Mouse (Mus musculus): ENCODE results near the gene Kcnmb4. TPM values are rescaled to one million over a fixed set of nuclear protein-coding genes. Genes with fewer than 3 reads are reported as not detected.

The Kcnmb4 gene
- polyA plus RNA-seq, 1 experiment from 2014 or later: 81.6 TPM

- no peaks in the 10 kb centered on the region; the same call in 1 of the 2 replicates for H3K27me3 ChIP-seq (ENCODE audit: control insufficient read depth, insufficient read depth, low read length)
- 87% methylated on average over 5 of the region's 5 CpGs for WGBS
- ATAC-seq (ENCODE audit: low read depth): no peak
- no peak overlapping the region for H3K4me3 ChIP-seq (ENCODE audit: low read depth, low read length)
- no peaks in the 10 kb centered on the region for H3K36me3 ChIP-seq (ENCODE audit: control insufficient read depth, insufficient read depth, low read length)
- no peak overlapping the region for H3K4me2 ChIP-seq (ENCODE audit: low read depth, low read length)
- no peaks in the 10 kb centered on the region for H3K9me3 ChIP-seq (ENCODE audit: control insufficient read depth, low read length)
- H3K4me1 ChIP-seq (ENCODE audit: control insufficient read depth, insufficient read depth, low read length): peaks cover 16% of the 10 kb centered on the region
- H3K9ac ChIP-seq (replicated peaks; ENCODE audit: low read depth, low read length): no peak overlapping the region
- H3K27ac ChIP-seq (ENCODE audit: low read depth, low read length): no peak overlapping the region
Observed at GRCm38 (mm10) chr10:116468094-116468493, 5.6 kb downstream of the Kcnmb4 start.

- H3K27me3 ChIP-seq (ENCODE audit: control insufficient read depth, insufficient read depth, low read length): no peaks in the 10 kb centered on the region
- no peak overlapping the region for H3K9ac ChIP-seq (replicated peaks; ENCODE audit: low read depth, low read length)
- 95% methylated on average over 12 of the region's 12 CpGs for WGBS
- ATAC-seq (ENCODE audit: low read depth): no peak
- no peak overlapping the region for H3K27ac ChIP-seq (ENCODE audit: low read depth, low read length)
- H3K4me2 ChIP-seq (ENCODE audit: low read depth, low read length): no peak overlapping the region
- no peaks in the 10 kb centered on the region for H3K36me3 ChIP-seq (ENCODE audit: control insufficient read depth, insufficient read depth, low read length)
- no peak overlapping the region for H3K4me3 ChIP-seq (ENCODE audit: low read depth, low read length)
- H3K9me3 ChIP-seq (ENCODE audit: control insufficient read depth, low read length): no peaks in the 10 kb centered on the region
- no peaks in the 10 kb centered on the region for H3K4me1 ChIP-seq (ENCODE audit: control insufficient read depth, insufficient read depth, low read length)
Observed at GRCm38 (mm10) chr10:116463753-116464345, 9.8 kb downstream of the Kcnmb4 start.

- WGBS: 79% methylated on average over 9 of the region's 9 CpGs
- H3K27ac ChIP-seq (ENCODE audit: low read depth, low read length): no peak overlapping the region
- no peak for ATAC-seq (ENCODE audit: low read depth)
Observed at GRCm38 (mm10) chr10:116461443-116461842, 12.2 kb downstream of the Kcnmb4 start.

GRCm38 (mm10) chr10:116458786-116459185, 14.9 kb downstream of the Kcnmb4 start:
- Histone ChIP-seq H3K36me3 (ENCODE audit: control insufficient read depth, insufficient read depth, low read length) (no peaks in the 10 kb centered on the region), H3K4me2 (ENCODE audit: low read depth, low read length) (no peak overlapping the region), H3K9ac (replicated peaks; ENCODE audit: low read depth, low read length) (no peak overlapping the region), H3K9me3 (ENCODE audit: control insufficient read depth, low read length) (no peaks in the 10 kb centered on the region), H3K27me3 (ENCODE audit: control insufficient read depth, insufficient read depth, low read length) (no peaks in the 10 kb centered on the region), H3K27ac (ENCODE audit: low read depth, low read length) (no peak overlapping the region), H3K4me1 (ENCODE audit: control insufficient read depth, insufficient read depth, low read length) (no peaks in the 10 kb centered on the region), H3K4me3 (ENCODE audit: low read depth, low read length) (no peak overlapping the region)
- WGBS: 97% methylated on average over 9 of the region's 9 CpGs
- no peak for ATAC-seq (ENCODE audit: low read depth)

More at GRCm38 (mm10) chr10:116461443-116461842, 12.2 kb downstream of the Kcnmb4 start:
- Histone ChIP-seq H3K9me3 (ENCODE audit: control insufficient read depth, low read length) (no peaks in the 10 kb centered on the region), H3K4me2 (ENCODE audit: low read depth, low read length) (no peak overlapping the region), H3K4me3 (ENCODE audit: low read depth, low read length) (no peak overlapping the region), H3K4me1 (ENCODE audit: control insufficient read depth, insufficient read depth, low read length) (no peaks in the 10 kb centered on the region), H3K9ac (replicated peaks; ENCODE audit: low read depth, low read length) (no peak overlapping the region), H3K36me3 (ENCODE audit: control insufficient read depth, insufficient read depth, low read length) (no peaks in the 10 kb centered on the region), H3K27me3 (ENCODE audit: control insufficient read depth, insufficient read depth, low read length) (no peaks in the 10 kb centered on the region)

- 96% methylated on average over 7 of the region's 7 CpGs for WGBS
- no peak for ATAC-seq (ENCODE audit: low read depth)
- no peaks in the 10 kb centered on the region for H3K36me3 ChIP-seq (ENCODE audit: control insufficient read depth, insufficient read depth, low read length)
Observed at GRCm38 (mm10) chr10:116452771-116453170, 20.9 kb downstream of the Kcnmb4 start.

GRCm38 (mm10) chr10:116450621-116451020, 23.1 kb downstream of the Kcnmb4 start:
- Histone ChIP-seq H3K4me3 (ENCODE audit: low read depth, low read length) (no peak overlapping the region), H3K9ac (replicated peaks; ENCODE audit: low read depth, low read length) (no peak overlapping the region), H3K27me3 (ENCODE audit: control insufficient read depth, insufficient read depth, low read length) (no peaks in the 10 kb centered on the region), H3K9me3 (ENCODE audit: control insufficient read depth, low read length) (no peaks in the 10 kb centered on the region), H3K36me3 (ENCODE audit: control insufficient read depth, insufficient read depth, low read length) (no peaks in the 10 kb centered on the region), H3K27ac (ENCODE audit: low read depth, low read length) (no peak overlapping the region), H3K4me1 (ENCODE audit: control insufficient read depth, insufficient read depth, low read length) (no peaks in the 10 kb centered on the region), H3K4me2 (ENCODE audit: low read depth, low read length) (no peak overlapping the region)
- 74% methylated on average over 9 of the region's 9 CpGs for WGBS
- no peak for ATAC-seq (ENCODE audit: low read depth)

More at GRCm38 (mm10) chr10:116452771-116453170, 20.9 kb downstream of the Kcnmb4 start:
- H3K4me3 ChIP-seq (ENCODE audit: low read depth, low read length): no peak overlapping the region
- no peaks in the 10 kb centered on the region for H3K9me3 ChIP-seq (ENCODE audit: control insufficient read depth, low read length)
- H3K9ac ChIP-seq (replicated peaks; ENCODE audit: low read depth, low read length): no peak overlapping the region
- H3K4me2 ChIP-seq (ENCODE audit: low read depth, low read length): no peak overlapping the region
- H3K27me3 ChIP-seq (ENCODE audit: control insufficient read depth, insufficient read depth, low read length): no peaks in the 10 kb centered on the region
- H3K4me1 ChIP-seq (ENCODE audit: control insufficient read depth, insufficient read depth, low read length): no peaks in the 10 kb centered on the region
- H3K27ac ChIP-seq (ENCODE audit: low read depth, low read length): no peak overlapping the region

- ATAC-seq (ENCODE audit: low read depth): no peak
- 96% methylated on average over 12 of the region's 12 CpGs for WGBS
- no peak overlapping the region for H3K4me3 ChIP-seq (ENCODE audit: low read depth, low read length)
Observed at GRCm38 (mm10) chr10:116448166-116448565, 25.5 kb downstream of the Kcnmb4 start.

GRCm38 (mm10) chr10:116447176-116447575, 26.5 kb downstream of the Kcnmb4 start:
- H3K27ac ChIP-seq (ENCODE audit: low read depth, low read length): no peak overlapping the region
- H3K4me2 ChIP-seq (ENCODE audit: low read depth, low read length): no peak overlapping the region
- no peak overlapping the region for H3K4me3 ChIP-seq (ENCODE audit: low read depth, low read length)
- no peak overlapping the region for H3K9ac ChIP-seq (replicated peaks; ENCODE audit: low read depth, low read length)
- no peaks in the 10 kb centered on the region for H3K9me3 ChIP-seq (ENCODE audit: control insufficient read depth, low read length)
- H3K36me3 ChIP-seq (ENCODE audit: control insufficient read depth, insufficient read depth, low read length): no peaks in the 10 kb centered on the region
- WGBS: 95% methylated on average over 9 of the region's 9 CpGs
- H3K27me3 ChIP-seq (ENCODE audit: control insufficient read depth, insufficient read depth, low read length): no peaks in the 10 kb centered on the region
- H3K4me1 ChIP-seq (ENCODE audit: control insufficient read depth, insufficient read depth, low read length): no peaks in the 10 kb centered on the region
- ATAC-seq (ENCODE audit: low read depth): no peak

More at GRCm38 (mm10) chr10:116448166-116448565, 25.5 kb downstream of the Kcnmb4 start:
- Histone ChIP-seq H3K9me3 (ENCODE audit: control insufficient read depth, low read length) (no peaks in the 10 kb centered on the region), H3K27ac (ENCODE audit: low read depth, low read length) (no peak overlapping the region), H3K27me3 (ENCODE audit: control insufficient read depth, insufficient read depth, low read length) (no peaks in the 10 kb centered on the region), H3K4me1 (ENCODE audit: control insufficient read depth, insufficient read depth, low read length) (no peaks in the 10 kb centered on the region), H3K4me2 (ENCODE audit: low read depth, low read length) (no peak overlapping the region), H3K9ac (replicated peaks; ENCODE audit: low read depth, low read length) (no peak overlapping the region), H3K36me3 (ENCODE audit: control insufficient read depth, insufficient read depth, low read length) (no peaks in the 10 kb centered on the region)

GRCm38 (mm10) chr10:116446040-116446439, 27.6 kb downstream of the Kcnmb4 start:
- Histone ChIP-seq H3K27me3 (ENCODE audit: control insufficient read depth, insufficient read depth, low read length) (no peaks in the 10 kb centered on the region), H3K4me3 (ENCODE audit: low read depth, low read length) (no peak overlapping the region), H3K27ac (ENCODE audit: low read depth, low read length) (no peak overlapping the region), H3K9me3 (ENCODE audit: control insufficient read depth, low read length) (no peaks in the 10 kb centered on the region), H3K9ac (replicated peaks; ENCODE audit: low read depth, low read length) (no peak overlapping the region), H3K4me1 (ENCODE audit: control insufficient read depth, insufficient read depth, low read length) (no peaks in the 10 kb centered on the region), H3K4me2 (ENCODE audit: low read depth, low read length) (no peak overlapping the region), H3K36me3 (ENCODE audit: control insufficient read depth, insufficient read depth, low read length) (no peaks in the 10 kb centered on the region)
- WGBS: 96% methylated on average over 11 of the region's 12 CpGs
- no peak for ATAC-seq (ENCODE audit: low read depth)

Measured in neural tube, embryonic 14.5 days (tissue).